ENCODE assay signal across 14 mouse cellular contexts in the genomic region with DNA sequence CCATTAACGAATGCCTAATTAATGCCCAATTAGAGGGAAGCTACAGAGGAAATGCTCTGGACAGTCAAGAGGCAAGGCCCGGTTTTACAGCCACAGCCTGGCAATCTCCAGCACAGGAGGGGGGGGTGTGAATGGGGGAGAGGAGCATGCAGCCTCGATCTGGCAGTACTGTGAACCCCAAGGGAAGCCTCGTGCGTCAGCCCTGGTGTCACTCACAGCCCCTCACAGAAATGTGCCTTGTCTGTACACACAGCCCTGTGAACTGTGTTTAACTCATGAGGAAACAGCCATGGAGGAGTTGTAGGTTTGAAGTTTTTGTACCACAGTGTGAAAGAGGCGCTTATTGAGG.
A peak's percentile ranks its signal among the peaks of the same experiment; 100 is the strongest.
DNase-seq lines count a peak whose midpoint lies in the region; ATAC-seq and TF ChIP-seq lines count a peak whose summit lies in the region.
"Had no signal": no experiment of that assay in that cellular context is flagged by ENCODE, and none has a peak within 500 bp of the region (broad histone marks: within the 10 kb centered on the region; RNA-seq: fewer than 3 reads in every experiment).

No protein-coding gene starts in this region.

- TF ChIP-seq CTCF in lung, embryonic 14.5 days (IDR thresholded peaks at IDR 0.05; ENCODE audit: low read depth), result no peak
- TF ChIP-seq CTCF in brain, embryonic 14.5 days (IDR thresholded peaks at IDR 0.05; ENCODE audit: borderline replicate concordance, extremely low read depth, insufficient read depth, insufficient read length), result no peak

- 0 out of 2 replicates have a peak overlapping the region, but pooled peaks have one; percentile 51 for H3K27ac ChIP-seq in hindbrain, embryonic 11.5 days (ENCODE audit: low read depth, low read length)
- no peak overlapping the region for H3K27ac ChIP-seq in hindbrain, embryonic 14.5 days
- no peak overlapping the region; the same call in 1 of the 2 replicates for H3K27ac ChIP-seq in lung, embryonic 14.5 days (ENCODE audit: low read depth)
- H3K27ac ChIP-seq in hindbrain, embryonic 16.5 days (ENCODE audit: low read depth, low read length), result no peak overlapping the region
- H3K27ac ChIP-seq: heart, adult 2 months; liver, embryonic 12.5 days had no signal

- peak; percentile 65 for ATAC-seq in hindbrain, embryonic 11.5 days (ENCODE audit: low FRiP score)
- no peak for ATAC-seq in hindbrain, embryonic 14.5 days (ENCODE audit: low FRiP score)
- 0 out of 2 replicates have a peak, but pooled peaks have one; percentile 7 for ATAC-seq in lung, embryonic 14.5 days (ENCODE audit: insufficient read depth)
- peak; percentile 18; the same call in 1 of the 2 replicates for ATAC-seq in hindbrain, embryonic 16.5 days
- ATAC-seq: liver, embryonic 12.5 days had no signal

- DNase-seq in hindbrain, embryonic 11.5 days (ENCODE audit: low spot score), result no peak
- DNase-seq in hindbrain, embryonic 14.5 days (ENCODE audit: low spot score), result no peak
- no peak for DNase-seq in lung, embryonic 14.5 days
- no peak for DNase-seq in lung, postnatal 25 days (ENCODE audit: low spot score)
- DNase-seq in brain, embryonic 14.5 days (ENCODE audit: low read depth), result peak; percentile 74
- DNase-seq in adrenal gland, postnatal 36 days, result no peak
- no peak for DNase-seq in adrenal gland, adult 8-10 months
- DNase-seq: adrenal gland, postnatal 25 days; cerebellum, adult 11 months; right cerebral cortex, adult 18-20 months; thymus, adult 2 months had no signal

- 0 out of 2 replicates have a peak, but pooled peaks cover 3% of the 10 kb centered on the region for H3K4me1 ChIP-seq in hindbrain, embryonic 11.5 days (replicated peaks; ENCODE audit: control insufficient read depth, insufficient read depth, low read length)
- peaks cover 38% of the 10 kb centered on the region for H3K4me1 ChIP-seq in hindbrain, embryonic 14.5 days (replicated peaks; ENCODE audit: control insufficient read depth, insufficient read depth, low read length)
- peaks cover 15% of the 10 kb centered on the region for H3K4me1 ChIP-seq in lung, embryonic 14.5 days (ENCODE audit: insufficient read depth)
- H3K4me1 ChIP-seq in hindbrain, embryonic 16.5 days (ENCODE audit: control insufficient read depth, insufficient read depth, low read depth, low read length), result peaks cover 27% of the 10 kb centered on the region

- H3K36me3 ChIP-seq in hindbrain, embryonic 11.5 days (ENCODE audit: control insufficient read depth, insufficient read depth, low read length), result no peaks in the 10 kb centered on the region
- H3K36me3 ChIP-seq in hindbrain, embryonic 14.5 days (replicated peaks; ENCODE audit: control insufficient read depth, insufficient read depth), result no peaks in the 10 kb centered on the region; the same call in 1 of the 2 replicates
- H3K36me3 ChIP-seq in lung, embryonic 14.5 days (ENCODE audit: insufficient read depth), result no peaks in the 10 kb centered on the region
- no peaks in the 10 kb centered on the region for H3K36me3 ChIP-seq in hindbrain, embryonic 16.5 days (ENCODE audit: control insufficient read depth, insufficient read depth, low read length)
- H3K36me3 ChIP-seq: liver, embryonic 12.5 days had no signal

- H3K27me3 ChIP-seq in hindbrain, embryonic 11.5 days (ENCODE audit: control insufficient read depth, insufficient read depth, low read length), result no peaks in the 10 kb centered on the region
- H3K27me3 ChIP-seq in hindbrain, embryonic 14.5 days (ENCODE audit: control insufficient read depth, insufficient read depth, low read length), result no peaks in the 10 kb centered on the region
- no peaks in the 10 kb centered on the region for H3K27me3 ChIP-seq in lung, embryonic 14.5 days (ENCODE audit: insufficient read depth, low read length)
- H3K27me3 ChIP-seq in hindbrain, embryonic 16.5 days (replicated peaks; ENCODE audit: control insufficient read depth, insufficient read depth, low read length), result no peaks in the 10 kb centered on the region

- 60% methylated on average over 6 of the region's 6 CpGs for WGBS in hindbrain, embryonic 11.5 days
- 42% methylated on average over 6 of the region's 6 CpGs for WGBS in hindbrain, embryonic 14.5 days
- WGBS in lung, embryonic 14.5 days, result 50% methylated on average over 6 of the region's 6 CpGs
- WGBS in hindbrain, embryonic 16.5 days, result 39% methylated on average over 6 of the region's 6 CpGs

- no peak overlapping the region for H3K9ac ChIP-seq in hindbrain, embryonic 11.5 days (ENCODE audit: low read depth, low read length)
- no peak overlapping the region for H3K9ac ChIP-seq in hindbrain, embryonic 14.5 days
- H3K9ac ChIP-seq in lung, embryonic 14.5 days, result no peak overlapping the region
- H3K9ac ChIP-seq in hindbrain, embryonic 16.5 days (ENCODE audit: low read depth, low read length), result no peak overlapping the region
- H3K9ac ChIP-seq: liver, embryonic 12.5 days had no signal

- no peaks in the 10 kb centered on the region for H3K9me3 ChIP-seq in hindbrain, embryonic 11.5 days (ENCODE audit: control insufficient read depth, low read length)
- no peaks in the 10 kb centered on the region for H3K9me3 ChIP-seq in hindbrain, embryonic 14.5 days (ENCODE audit: control insufficient read depth, low read length)
- H3K9me3 ChIP-seq in lung, embryonic 14.5 days (ENCODE audit: low read depth, low read length), result no peaks in the 10 kb centered on the region
- H3K9me3 ChIP-seq in hindbrain, embryonic 16.5 days (ENCODE audit: control insufficient read depth, low read length), result no peaks in the 10 kb centered on the region
- H3K9me3 ChIP-seq: liver, embryonic 12.5 days had no signal

- no peak for TF ChIP-seq POLR2A in brain, embryonic 14.5 days (IDR thresholded peaks at IDR 0.05; ENCODE audit: borderline replicate concordance, extremely low read depth, insufficient read depth, insufficient read length, poor library complexity, severe bottlenecking)

- H3K4me2 ChIP-seq in hindbrain, embryonic 11.5 days (replicated peaks; ENCODE audit: low read depth, low read length), result no peak overlapping the region
- no peak overlapping the region for H3K4me2 ChIP-seq in hindbrain, embryonic 14.5 days (replicated peaks)
- no peak overlapping the region for H3K4me2 ChIP-seq in lung, embryonic 14.5 days
- H3K4me2 ChIP-seq in hindbrain, embryonic 16.5 days (ENCODE audit: low read length), result no peak overlapping the region
- H3K4me2 ChIP-seq: liver, embryonic 12.5 days had no signal

- H3K4me3 ChIP-seq in hindbrain, embryonic 11.5 days (ENCODE audit: low read depth, low read length), result no peak overlapping the region
- no peak overlapping the region for H3K4me3 ChIP-seq in hindbrain, embryonic 14.5 days (replicated peaks; ENCODE audit: low read length)
- no peak overlapping the region for H3K4me3 ChIP-seq in lung, embryonic 14.5 days (ENCODE audit: low read depth, low read length)
- H3K4me3 ChIP-seq in hindbrain, embryonic 16.5 days (ENCODE audit: low read length), result no peak overlapping the region
- H3K4me3 ChIP-seq: heart, adult 2 months; liver, embryonic 12.5 days had no signal
